Mouse (Mus musculus) spleen, adult 2 months (tissue): Measurements from ENCODE around the gene Ak5. TPM values are rescaled to one million over a fixed set of nuclear protein-coding genes. Genes with fewer than 3 reads are reported as not detected.

ENCODE experiments used
- DNase-seq, 2 experiments: peaks; one replicate each; pipeline versions ENCODE4 v3.0.0 to v3.0.0-alpha.2; 2012 to 2021; ENCODE audit warnings: low spot score in 2 of 2, low read depth in 1 of 2
- H3K27ac ChIP-seq: fragments of 200-500 bp; 2 replicates; pipeline ENCODE4 v1.5.1; 2012; ENCODE audit warnings: low read length, inconsistent platforms; ENCODE audit not compliant: insufficient read depth
- H3K27me3 ChIP-seq: fragments of 200-500 bp; 2 replicates; pipeline ENCODE4 v1.6.1; 2012; ENCODE audit warnings: mild to moderate bottlenecking, moderate library complexity, low read length, inconsistent platforms; ENCODE audit not compliant: control insufficient read depth, insufficient read depth
- H3K36me3 ChIP-seq: fragments of 200-500 bp; 2 replicates; pipeline ENCODE4 v1.6.1; 2012; ENCODE audit warnings: mild to moderate bottlenecking, low read length, inconsistent platforms; ENCODE audit not compliant: control insufficient read depth, insufficient read depth
- H3K4me1 ChIP-seq: fragments of 200-500 bp; 2 replicates; pipeline ENCODE4 v1.6.1; 2011; ENCODE audit warnings: inconsistent platforms; ENCODE audit not compliant: control insufficient read depth, insufficient read depth, insufficient read length
- H3K4me3 ChIP-seq: fragments of 200-500 bp; 2 replicates; pipeline ENCODE4 v1.5.1; 2011; ENCODE audit warnings: mild to moderate bottlenecking, inconsistent platforms; ENCODE audit not compliant: insufficient read depth, insufficient read length; ENCODE audit errors: extremely low read depth
- CTCF ChIP-seq: fragments of 200-500 bp; IDR thresholded peaks from 2 replicates; pipeline ENCODE4 v1.5.1; 2011; ENCODE audit warnings: mild to moderate bottlenecking, inconsistent platforms; ENCODE audit not compliant: insufficient read depth, insufficient read length, insufficient replicate concordance; ENCODE audit errors: extremely low read depth
- POLR2A ChIP-seq: fragments of 200-500 bp; IDR thresholded peaks from 2 replicates; pipeline ENCODE4 v1.6.1; 2011; ENCODE audit warnings: low read depth, low read length, inconsistent platforms
- WGBS: fragments of 180-500 bp; shearing (Covaris S2); methylation state at CpG from one replicate; pipeline ENCODE4 v1.1.7; 2018; 5-methylcytosine and 5-hydroxymethylcytosine counted together
- polyA plus RNA-seq: library from polyadenylated mRNA; depleted of rRNA; stranded (reverse); fragments of >200 nt; gene quantifications from 2 replicates; pipeline ENCODE4 v1.2.3, GENCODE M21; 2012; rRNA removed

The Ak5 gene
- polyA plus RNA-seq, 1 experiment: 0.02 TPM

GRCm38 (mm10) chr3:152432677-152433076, 235.5 kb downstream of the Ak5 start:
- 82% methylated on average over 7 of the region's 7 CpGs for WGBS
- Histone ChIP-seq H3K27me3 (no peaks in the 10 kb centered on the region), H3K4me1 (peaks cover 4% of the 10 kb centered on the region), H3K27ac (no peak overlapping the region), H3K4me3 (no peak overlapping the region), H3K36me3 (peaks cover 12% of the 10 kb centered on the region)
- DNase-seq: no peak
- TF ChIP-seq POLR2A (no peak), CTCF (no peak)

DNA sequence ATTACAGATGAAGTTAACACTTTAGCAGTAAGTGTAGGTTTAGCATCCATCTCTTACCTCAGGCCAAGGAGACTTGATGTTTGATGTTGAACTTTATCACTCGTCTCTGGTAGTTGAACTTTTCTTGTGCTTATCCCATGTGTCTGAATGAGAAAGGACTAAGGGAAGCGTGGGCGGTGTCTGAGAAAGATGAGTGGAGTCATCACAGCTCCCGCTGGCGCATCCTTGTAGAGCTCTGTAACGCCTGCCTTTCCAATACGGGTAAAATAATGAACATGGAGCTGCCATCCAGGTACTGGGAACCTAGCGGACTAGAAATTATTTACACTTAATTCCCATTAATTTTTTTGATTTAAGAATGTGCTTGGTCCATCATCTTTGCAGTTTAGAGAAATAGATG, 239.2 kb downstream of the Ak5 start:
- Histone ChIP-seq H3K4me1 (no peaks in the 10 kb centered on the region; the same call in 1 of the 2 replicates), H3K4me3 (no peak overlapping the region), H3K27ac (no peak overlapping the region), H3K27me3 (no peaks in the 10 kb centered on the region), H3K36me3 (peaks cover 19% of the 10 kb centered on the region)
- no peak for DNase-seq
- TF ChIP-seq CTCF (no peak), POLR2A (no peak)
- WGBS: 94% methylated on average over 8 of the region's 8 CpGs

Other genes with a start within 250 kb of the Ak5 start
- gene Pigk, start 45.7 kb upstream of the Ak5 start, polyA plus RNA-seq: 5.8 and 6.6 TPM in 2 replicates